13 mouse cellular contexts compared by ENCODE assay signal in the genomic region with DNA sequence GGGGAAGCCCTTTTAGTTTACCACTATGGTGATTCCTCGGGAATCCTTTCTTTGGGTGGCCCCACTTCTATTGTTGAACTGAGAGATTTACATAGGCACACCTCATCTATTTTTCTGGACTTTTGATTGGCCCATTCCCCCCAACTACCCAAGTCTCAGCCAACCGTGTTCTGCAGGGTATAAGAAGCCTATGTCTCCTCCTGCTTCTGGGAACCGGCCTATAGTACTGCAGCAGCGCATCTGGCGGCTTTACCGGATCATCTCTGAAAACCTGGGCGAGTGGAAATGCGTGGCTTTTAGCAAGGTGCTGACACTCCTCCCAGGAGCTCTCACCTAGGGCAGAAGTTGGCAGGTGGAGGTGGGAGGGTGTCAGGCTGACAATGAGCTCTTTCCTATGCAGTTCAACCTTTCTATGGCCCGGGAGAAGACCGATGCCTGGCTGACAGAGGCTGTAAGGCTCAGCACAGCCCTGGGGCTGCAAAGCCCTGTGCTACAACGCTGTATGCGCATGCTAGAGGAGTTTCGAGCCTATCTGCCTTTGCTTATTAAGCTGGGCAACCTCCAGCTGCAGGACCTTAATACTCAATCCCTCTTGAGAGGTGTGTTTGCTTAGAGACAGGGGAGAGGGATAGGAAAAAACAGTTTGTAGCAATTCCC. TPM values are rescaled to one million over a fixed set of nuclear protein-coding genes. Genes with fewer than 3 reads are reported as not detected.
DNase-seq lines count a peak whose midpoint lies in the region; ATAC-seq lines count a peak whose summit lies in the region.
"Had no signal": no experiment of that assay in that cellular context is flagged by ENCODE, and none has a peak within 500 bp of the region (broad histone marks: within the 10 kb centered on the region; RNA-seq: fewer than 3 reads in every experiment).

No protein-coding gene starts in this region.

- no peak for ATAC-seq in heart, embryonic 13.5 days (ENCODE audit: extremely low read depth, insufficient number of reproducible peaks, low FRiP score, low TSS enrichment)
- no peak for ATAC-seq in forebrain, embryonic 13.5 days
- ATAC-seq in midbrain, embryonic 11.5 days (ENCODE audit: low FRiP score): peak; percentile 70
- ATAC-seq in erythroid progenitor cell, adult 5-6 weeks (replicated peaks; ENCODE audit: low FRiP score, poor library complexity, severe bottlenecking): no peak
- ATAC-seq: CD4-positive, CD25-positive, alpha-beta regulatory T cell, adult 4 months had no signal

- no peaks in the 10 kb centered on the region for H3K9me3 ChIP-seq in heart, embryonic 13.5 days
- H3K9me3 ChIP-seq in forebrain, embryonic 13.5 days (replicated peaks): no peaks in the 10 kb centered on the region
- no peaks in the 10 kb centered on the region for H3K9me3 ChIP-seq in midbrain, embryonic 11.5 days (ENCODE audit: control insufficient read depth, low read length)

- 14% methylated on average over 13 of the region's 13 CpGs for WGBS in heart, embryonic 13.5 days
- 16% methylated on average over 13 of the region's 13 CpGs for WGBS in forebrain, embryonic 13.5 days
- 8% methylated on average over 13 of the region's 13 CpGs for WGBS in midbrain, embryonic 11.5 days

- H3K4me2 ChIP-seq in heart, embryonic 13.5 days: peak overlapping the region; percentile 47
- H3K4me2 ChIP-seq in forebrain, embryonic 13.5 days: 0 out of 2 replicates have a peak overlapping the region, but pooled peaks have one; percentile 11
- H3K4me2 ChIP-seq in midbrain, embryonic 11.5 days: peak overlapping the region; percentile 28

- no peak for DNase-seq in heart, adult 9 months (ENCODE audit: low spot score in 2 of 2)
- DNase-seq in R1 (ENCODE audit: low read depth, low spot score): peak; percentile 80
- no peak for DNase-seq in midbrain, embryonic 11.5 days (ENCODE audit: low spot score, missing footprints)
- DNase-seq in urinary bladder, postnatal 14 days (ENCODE audit: low spot score): no peak
- DNase-seq in left cerebral cortex, postnatal 4 days: no peak
- DNase-seq: cerebellum, postnatal 36 days; layer of hippocampus, postnatal 36 days; lung, postnatal 10 days; thymus, adult 18-20 months had no signal

- H3K36me3 ChIP-seq in heart, embryonic 13.5 days: no peaks in the 10 kb centered on the region
- no peaks in the 10 kb centered on the region for H3K36me3 ChIP-seq in forebrain, embryonic 13.5 days (ENCODE audit: poor library complexity, severe bottlenecking)
- H3K36me3 ChIP-seq in midbrain, embryonic 11.5 days (ENCODE audit: control insufficient read depth, insufficient read depth, low read length): no peaks in the 10 kb centered on the region

- H3K27me3 ChIP-seq in heart, embryonic 13.5 days (replicated peaks): peaks cover 9% of the 10 kb centered on the region
- no peaks in the 10 kb centered on the region for H3K27me3 ChIP-seq in forebrain, embryonic 13.5 days
- no peaks in the 10 kb centered on the region for H3K27me3 ChIP-seq in midbrain, embryonic 11.5 days (ENCODE audit: control insufficient read depth, insufficient read depth, low read length)

- no peak overlapping the region for H3K9ac ChIP-seq in heart, embryonic 13.5 days
- H3K9ac ChIP-seq in forebrain, embryonic 13.5 days: no peak overlapping the region
- H3K9ac ChIP-seq in midbrain, embryonic 11.5 days (ENCODE audit: low read length): no peak overlapping the region; the same call in 1 of the 2 replicates

- intact Hi-C loops in left cerebral cortex, postnatal 4 days (cut with DNase I): no loop called here

- no peak overlapping the region for H3K27ac ChIP-seq in heart, embryonic 13.5 days (replicated peaks)
- no peak overlapping the region for H3K27ac ChIP-seq in forebrain, embryonic 13.5 days
- H3K27ac ChIP-seq in midbrain, embryonic 11.5 days (ENCODE audit: low read depth, low read length): no peak overlapping the region

- H3K4me3 ChIP-seq in heart, embryonic 13.5 days: 0 out of 2 replicates have a peak overlapping the region, but pooled peaks have one; percentile 21
- no peak overlapping the region for H3K4me3 ChIP-seq in forebrain, embryonic 13.5 days
- H3K4me3 ChIP-seq in midbrain, embryonic 11.5 days (ENCODE audit: low read depth, low read length): no peak overlapping the region

- no peaks in the 10 kb centered on the region for H3K4me1 ChIP-seq in heart, embryonic 13.5 days
- no peaks in the 10 kb centered on the region for H3K4me1 ChIP-seq in forebrain, embryonic 13.5 days
- H3K4me1 ChIP-seq in midbrain, embryonic 11.5 days (ENCODE audit: control insufficient read depth, insufficient read depth, low read length): no peaks in the 10 kb centered on the region; the same call in 1 of the 2 replicates

RNA-seq across cellular contexts. Expression of a gene that starts 35.0 kb away (rescaled TPM):
- 0.44 and 0.60 TPM in 2 replicates for polyA plus RNA-seq in heart, embryonic 13.5 days (2015; fragmentation: Nextera tagmentation; extraction: Ambion mirVana)
- polyA plus RNA-seq in forebrain, embryonic 13.5 days (2015; fragmentation: Nextera tagmentation; extraction: Ambion mirVana): 0.98 and 1.0 TPM in 2 replicates
- 1.00 and 1.3 TPM in 2 replicates for polyA plus RNA-seq in midbrain, embryonic 11.5 days (2014; fragmentation: Nextera tagmentation; extraction: Ambion mirVana)
- total RNA-seq in left cerebral cortex, postnatal 4 days (2021): 1 to 10 TPM; 4.1 to 4.8 TPM
- total RNA-seq in erythroid progenitor cell, adult 5-6 weeks (2015; ENCODE audit: low replicate concordance): not detected in 2 replicates
- 0.38 and 2.4 TPM in 2 replicates for total RNA-seq in erythroid progenitor cell, adult 5-6 weeks (2017; ENCODE audit: low replicate concordance)

RNA-seq across cellular contexts. Expression of a gene that starts 45.3 kb away (rescaled TPM):
- polyA plus RNA-seq in heart, embryonic 13.5 days (2015; fragmentation: Nextera tagmentation; extraction: Ambion mirVana): 23.5 and 31.6 TPM in 2 replicates
- polyA plus RNA-seq in forebrain, embryonic 13.5 days (2015; fragmentation: Nextera tagmentation; extraction: Ambion mirVana): 7.7 and 17.8 TPM in 2 replicates
- 10.5 and 11.9 TPM in 2 replicates for polyA plus RNA-seq in midbrain, embryonic 11.5 days (2014; fragmentation: Nextera tagmentation; extraction: Ambion mirVana)
- total RNA-seq in left cerebral cortex, postnatal 4 days (2021): 1 to 10 TPM; 8.9 to 9.1 TPM
- 1.8 TPM in 1 of 2 replicates, not detected in the other for total RNA-seq in erythroid progenitor cell, adult 5-6 weeks (2015; ENCODE audit: low replicate concordance)
- total RNA-seq in erythroid progenitor cell, adult 5-6 weeks (2017; ENCODE audit: low replicate concordance): 3.9 TPM in 1 of 2 replicates, not detected in the other

RNA-seq across cellular contexts. Expression of a gene that starts 45.5 kb away (rescaled TPM):
- 41.7 and 50.5 TPM in 2 replicates for polyA plus RNA-seq in heart, embryonic 13.5 days (2015; fragmentation: Nextera tagmentation; extraction: Ambion mirVana)
- polyA plus RNA-seq in forebrain, embryonic 13.5 days (2015; fragmentation: Nextera tagmentation; extraction: Ambion mirVana): 76.1 and 76.4 TPM in 2 replicates
- 70.1 and 72.9 TPM in 2 replicates for polyA plus RNA-seq in midbrain, embryonic 11.5 days (2014; fragmentation: Nextera tagmentation; extraction: Ambion mirVana)
- total RNA-seq in left cerebral cortex, postnatal 4 days (2021): 10 to 100 TPM; 77.0 to 77.8 TPM
- total RNA-seq in erythroid progenitor cell, adult 5-6 weeks (2015; ENCODE audit: low replicate concordance): 5.0 and 20.2 TPM in 2 replicates
- 5.9 TPM in 1 of 2 replicates, not detected in the other for total RNA-seq in erythroid progenitor cell, adult 5-6 weeks (2017; ENCODE audit: low replicate concordance)

RNA-seq across cellular contexts. Expression of a gene that starts 45.8 kb away (rescaled TPM):
- polyA plus RNA-seq in heart, embryonic 13.5 days (2015; fragmentation: Nextera tagmentation; extraction: Ambion mirVana): 162 and 171 TPM in 2 replicates
- polyA plus RNA-seq in forebrain, embryonic 13.5 days (2015; fragmentation: Nextera tagmentation; extraction: Ambion mirVana): 154 and 163 TPM in 2 replicates
- polyA plus RNA-seq in midbrain, embryonic 11.5 days (2014; fragmentation: Nextera tagmentation; extraction: Ambion mirVana): 118 and 141 TPM in 2 replicates
- total RNA-seq in left cerebral cortex, postnatal 4 days (2021): 10 to 100 TPM; 63.7 to 70.1 TPM
- 20.2 and 20.5 TPM in 2 replicates for total RNA-seq in erythroid progenitor cell, adult 5-6 weeks (2015; ENCODE audit: low replicate concordance)
- 19.7 and 27.1 TPM in 2 replicates for total RNA-seq in erythroid progenitor cell, adult 5-6 weeks (2017; ENCODE audit: low replicate concordance)

RNA-seq across cellular contexts. Expression of a gene that starts 50.7 kb away (rescaled TPM):
- polyA plus RNA-seq in heart, embryonic 13.5 days (2015; fragmentation: Nextera tagmentation; extraction: Ambion mirVana): 354 and 386 TPM in 2 replicates
- polyA plus RNA-seq in forebrain, embryonic 13.5 days (2015; fragmentation: Nextera tagmentation; extraction: Ambion mirVana): 179 and 185 TPM in 2 replicates
- polyA plus RNA-seq in midbrain, embryonic 11.5 days (2014; fragmentation: Nextera tagmentation; extraction: Ambion mirVana): 238 and 241 TPM in 2 replicates
- 100 to 1,000 TPM; 113 to 114 TPM for total RNA-seq in left cerebral cortex, postnatal 4 days (2021)
- 155 and 182 TPM in 2 replicates for total RNA-seq in erythroid progenitor cell, adult 5-6 weeks (2015; ENCODE audit: low replicate concordance)
- 73.5 and 103 TPM in 2 replicates for total RNA-seq in erythroid progenitor cell, adult 5-6 weeks (2017; ENCODE audit: low replicate concordance)
